Mouse (Mus musculus): Measurements from ENCODE around the gene Cyp3a41b. TPM values are rescaled to one million over a fixed set of nuclear protein-coding genes. Genes with fewer than 3 reads are reported as not detected.
"Not testable (repeated sequence)": the region's sequence is repeated elsewhere in the genome, so short reads cannot be mapped to it uniquely, and the experiment has no call there.

The Cyp3a41b gene
- not detected in 2 replicates for total RNA-seq (2012; rRNA removed)

GRCm38 (mm10) chr5:145584630-145585029 lies at the start of gene Cyp3a41b:
Gene Cyp3a41b (minus strand): TSS chr5:145584730.
- DNase-seq (ENCODE audit: low read depth, low spot score); H3K36me3 ChIP-seq (ENCODE audit: control insufficient read depth, insufficient read depth, low read length, poor library complexity, severe bottlenecking); H3K9ac ChIP-seq (ENCODE audit: insufficient read depth, low read depth, low read length, poor library complexity, severe bottlenecking); H3K4me3 ChIP-seq (ENCODE audit: insufficient read depth in 1 of 2, low read depth in 1 of 2, low read length in 2 of 2, poor library complexity in 1 of 2, severe bottlenecking in 1 of 2); H3K9me3 ChIP-seq (ENCODE audit: control insufficient read depth, insufficient read depth, low read depth, low read length); H3K4me1 ChIP-seq (ENCODE audit: control insufficient read depth in 2 of 2, insufficient read depth in 2 of 2, low read length in 2 of 2, poor library complexity in 1 of 2); H3K27ac ChIP-seq (ENCODE audit: insufficient read depth, low read depth, low read length, poor library complexity, severe bottlenecking): not testable (repeated sequence)
- in situ Hi-C loops (cut with MboI; ENCODE audit: low sequenced_read_pairs in 2 of 2, unreplicated experiment in 2 of 2), result loop anchor here in 1 of 2 experiments (25.0 kb wide), 1 partner anchor 103 kb away; no protein-coding TSS in a partner anchor

- H3K36me3 ChIP-seq (ENCODE audit: control insufficient read depth, insufficient read depth, low read length, poor library complexity, severe bottlenecking); H3K27ac ChIP-seq (ENCODE audit: insufficient read depth, low read depth, low read length, poor library complexity, severe bottlenecking); DNase-seq (ENCODE audit: low read depth, low spot score); H3K9ac ChIP-seq (ENCODE audit: insufficient read depth, low read depth, low read length, poor library complexity, severe bottlenecking); H3K9me3 ChIP-seq (ENCODE audit: control insufficient read depth, insufficient read depth, low read depth, low read length); in situ Hi-C loops (cut with MboI; ENCODE audit: low sequenced_read_pairs in 2 of 2, unreplicated experiment in 2 of 2); H3K4me3 ChIP-seq (ENCODE audit: insufficient read depth in 1 of 2, low read depth in 1 of 2, low read length in 2 of 2, poor library complexity in 1 of 2, severe bottlenecking in 1 of 2); H3K4me1 ChIP-seq (ENCODE audit: control insufficient read depth in 2 of 2, insufficient read depth in 2 of 2, low read length in 2 of 2, poor library complexity in 1 of 2): not testable (repeated sequence)
Observed at GRCm38 (mm10) chr5:145632286-145632685, 47.8 kb upstream of the Cyp3a41b start.

- H3K27ac ChIP-seq (ENCODE audit: insufficient read depth, low read depth, low read length, poor library complexity, severe bottlenecking); H3K4me1 ChIP-seq (ENCODE audit: control insufficient read depth in 2 of 2, insufficient read depth in 2 of 2, low read length in 2 of 2, poor library complexity in 1 of 2); DNase-seq (ENCODE audit: low read depth, low spot score); H3K9me3 ChIP-seq (ENCODE audit: control insufficient read depth, insufficient read depth, low read depth, low read length); H3K36me3 ChIP-seq (ENCODE audit: control insufficient read depth, insufficient read depth, low read length, poor library complexity, severe bottlenecking); H3K9ac ChIP-seq (ENCODE audit: insufficient read depth, low read depth, low read length, poor library complexity, severe bottlenecking); H3K4me3 ChIP-seq (ENCODE audit: insufficient read depth in 1 of 2, low read depth in 1 of 2, low read length in 2 of 2, poor library complexity in 1 of 2, severe bottlenecking in 1 of 2); in situ Hi-C loops (cut with MboI; ENCODE audit: low sequenced_read_pairs in 2 of 2, unreplicated experiment in 2 of 2): not testable (repeated sequence)
Observed at GRCm38 (mm10) chr5:145604891-145605290, 20.4 kb upstream of the Cyp3a41b start.

- not testable (repeated sequence) for DNase-seq (ENCODE audit: low read depth, low spot score); H3K9me3 ChIP-seq (ENCODE audit: control insufficient read depth, insufficient read depth, low read depth, low read length); H3K27ac ChIP-seq (ENCODE audit: insufficient read depth, low read depth, low read length, poor library complexity, severe bottlenecking); H3K9ac ChIP-seq (ENCODE audit: insufficient read depth, low read depth, low read length, poor library complexity, severe bottlenecking); H3K4me3 ChIP-seq (ENCODE audit: insufficient read depth in 1 of 2, low read depth in 1 of 2, low read length in 2 of 2, poor library complexity in 1 of 2, severe bottlenecking in 1 of 2); H3K4me1 ChIP-seq (ENCODE audit: control insufficient read depth in 2 of 2, insufficient read depth in 2 of 2, low read length in 2 of 2, poor library complexity in 1 of 2); H3K36me3 ChIP-seq (ENCODE audit: control insufficient read depth, insufficient read depth, low read length, poor library complexity, severe bottlenecking)
- in situ Hi-C loops (cut with MboI; ENCODE audit: low sequenced_read_pairs in 2 of 2, unreplicated experiment in 2 of 2), result loop anchor here in 1 of 2 experiments (25.0 kb wide), 1 partner anchor 89 kb away; no protein-coding TSS in a partner anchor
Observed at GRCm38 (mm10) chr5:145597851-145598250, 13.3 kb upstream of the Cyp3a41b start.

- H3K36me3 ChIP-seq (ENCODE audit: control insufficient read depth, insufficient read depth, low read length, poor library complexity, severe bottlenecking); H3K9me3 ChIP-seq (ENCODE audit: control insufficient read depth, insufficient read depth, low read depth, low read length); H3K4me1 ChIP-seq (ENCODE audit: control insufficient read depth in 2 of 2, insufficient read depth in 2 of 2, low read length in 2 of 2, poor library complexity in 1 of 2); DNase-seq (ENCODE audit: low read depth, low spot score); H3K9ac ChIP-seq (ENCODE audit: insufficient read depth, low read depth, low read length, poor library complexity, severe bottlenecking); H3K27ac ChIP-seq (ENCODE audit: insufficient read depth, low read depth, low read length, poor library complexity, severe bottlenecking); H3K4me3 ChIP-seq (ENCODE audit: insufficient read depth in 1 of 2, low read depth in 1 of 2, low read length in 2 of 2, poor library complexity in 1 of 2, severe bottlenecking in 1 of 2): not testable (repeated sequence)
- in situ Hi-C loops (cut with MboI; ENCODE audit: low sequenced_read_pairs in 2 of 2, unreplicated experiment in 2 of 2), result loop anchor here in 1 of 2 experiments (25.0 kb wide), 1 partner anchor 110 kb away; no protein-coding TSS in a partner anchor
Observed at GRCm38 (mm10) chr5:145577321-145577720, 7.2 kb downstream of the Cyp3a41b start.

- not testable (repeated sequence) for H3K36me3 ChIP-seq (ENCODE audit: control insufficient read depth, insufficient read depth, low read length, poor library complexity, severe bottlenecking); H3K27ac ChIP-seq (ENCODE audit: insufficient read depth, low read depth, low read length, poor library complexity, severe bottlenecking); H3K9me3 ChIP-seq (ENCODE audit: control insufficient read depth, insufficient read depth, low read depth, low read length); H3K4me1 ChIP-seq (ENCODE audit: control insufficient read depth in 2 of 2, insufficient read depth in 2 of 2, low read length in 2 of 2, poor library complexity in 1 of 2); H3K9ac ChIP-seq (ENCODE audit: insufficient read depth, low read depth, low read length, poor library complexity, severe bottlenecking); H3K4me3 ChIP-seq (ENCODE audit: insufficient read depth in 1 of 2, low read depth in 1 of 2, low read length in 2 of 2, poor library complexity in 1 of 2, severe bottlenecking in 1 of 2); DNase-seq (ENCODE audit: low read depth, low spot score)
- in situ Hi-C loops (cut with MboI; ENCODE audit: low sequenced_read_pairs in 2 of 2, unreplicated experiment in 2 of 2), result loop anchor here in 1 of 2 experiments (25.0 kb wide), 1 partner anchor 112 kb away; no protein-coding TSS in a partner anchor
Observed at GRCm38 (mm10) chr5:145575660-145576059, 8.9 kb downstream of the Cyp3a41b start.

GRCm38 (mm10) chr5:145571922-145572321 lies 12.6 kb downstream of the Cyp3a41b start:
- H3K4me3 ChIP-seq (ENCODE audit: insufficient read depth in 1 of 2, low read depth in 1 of 2, low read length in 2 of 2, poor library complexity in 1 of 2, severe bottlenecking in 1 of 2); H3K4me1 ChIP-seq (ENCODE audit: control insufficient read depth in 2 of 2, insufficient read depth in 2 of 2, low read length in 2 of 2, poor library complexity in 1 of 2); H3K36me3 ChIP-seq (ENCODE audit: control insufficient read depth, insufficient read depth, low read length, poor library complexity, severe bottlenecking); H3K27ac ChIP-seq (ENCODE audit: insufficient read depth, low read depth, low read length, poor library complexity, severe bottlenecking); in situ Hi-C loops (cut with MboI; ENCODE audit: low sequenced_read_pairs in 2 of 2, unreplicated experiment in 2 of 2); H3K9ac ChIP-seq (ENCODE audit: insufficient read depth, low read depth, low read length, poor library complexity, severe bottlenecking); DNase-seq (ENCODE audit: low read depth, low spot score); H3K9me3 ChIP-seq (ENCODE audit: control insufficient read depth, insufficient read depth, low read depth, low read length): not testable (repeated sequence)

Data from ES-E14 (cell line).